Mouse (Mus musculus): ENCODE data around the gene Hist1h2bf.
"Not testable (repeated sequence)": the region's sequence is repeated elsewhere in the genome, so short reads cannot be mapped to it uniquely, and the experiment has no call there.

Gene Hist1h2bf

DNA sequence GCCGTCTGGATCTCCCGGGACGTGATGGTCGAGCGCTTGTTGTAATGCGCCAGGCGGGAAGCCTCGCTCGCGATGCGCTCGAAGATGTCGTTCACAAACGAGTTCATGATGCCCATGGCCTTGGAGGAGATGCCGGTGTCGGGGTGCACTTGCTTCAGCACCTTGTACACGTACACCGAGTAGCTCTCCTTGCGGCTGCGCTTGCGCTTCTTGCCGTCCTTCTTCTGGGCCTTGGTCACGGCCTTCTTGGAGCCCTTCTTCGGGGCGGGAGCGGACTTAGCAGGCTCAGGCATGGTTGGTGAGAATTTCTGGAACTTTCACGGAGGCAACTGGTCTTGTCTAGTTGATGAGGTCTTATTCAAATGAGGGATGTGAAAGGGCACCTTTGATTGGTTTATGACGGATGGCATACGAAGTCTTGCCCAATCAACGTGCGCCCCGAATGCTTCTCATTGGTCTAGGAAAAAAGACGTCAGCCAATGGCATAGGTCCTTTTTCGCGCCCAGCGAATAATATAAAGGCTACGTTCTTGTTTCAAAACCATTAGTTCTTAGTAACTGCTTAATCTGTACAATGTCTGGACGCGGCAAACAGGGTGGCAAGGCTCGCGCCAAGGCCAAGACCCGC is at the start of gene Hist1h2bf, which contains the start of gene Hist1h2ad:
Hist1h2bf (minus strand) TSS at position 299 of the 627 bp plus-strand sequence.
Hist1h2ad (plus strand) TSS at position 484 of the 627 bp plus-strand sequence.
- peak; percentile 44 to 81 for DNase-seq (ENCODE audit: low spot score in 2 of 2)

DNA sequence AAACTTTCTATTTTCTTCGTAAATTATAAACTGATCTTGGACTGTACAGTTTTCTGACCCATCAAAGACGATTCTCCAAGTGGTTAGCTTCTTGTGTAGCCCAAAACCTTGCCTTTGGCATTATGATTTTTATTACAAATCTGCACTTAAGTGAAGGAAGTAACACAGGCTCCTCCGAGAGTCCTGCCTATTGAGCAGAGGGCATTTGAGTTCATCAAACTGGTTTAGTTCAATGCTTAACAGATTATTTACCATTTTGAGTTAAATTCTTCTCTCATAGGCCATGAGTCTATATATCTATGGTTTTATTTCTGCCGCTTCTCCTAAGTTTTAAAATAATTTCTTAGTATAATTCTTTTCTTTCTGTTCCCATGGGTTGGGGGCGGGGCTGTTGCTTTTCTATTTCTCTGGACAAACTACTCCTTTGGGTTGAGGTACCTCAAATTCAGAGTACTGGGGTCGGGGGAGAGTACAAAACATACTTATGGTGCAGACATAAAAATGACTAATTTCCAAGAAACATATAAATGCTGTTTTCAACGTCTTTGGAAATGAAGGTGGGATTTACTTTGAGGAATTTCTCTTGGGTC is 49.0 kb upstream of the Hist1h2bf start:
- no peak for DNase-seq (ENCODE audit: low spot score in 2 of 2)

DNA sequence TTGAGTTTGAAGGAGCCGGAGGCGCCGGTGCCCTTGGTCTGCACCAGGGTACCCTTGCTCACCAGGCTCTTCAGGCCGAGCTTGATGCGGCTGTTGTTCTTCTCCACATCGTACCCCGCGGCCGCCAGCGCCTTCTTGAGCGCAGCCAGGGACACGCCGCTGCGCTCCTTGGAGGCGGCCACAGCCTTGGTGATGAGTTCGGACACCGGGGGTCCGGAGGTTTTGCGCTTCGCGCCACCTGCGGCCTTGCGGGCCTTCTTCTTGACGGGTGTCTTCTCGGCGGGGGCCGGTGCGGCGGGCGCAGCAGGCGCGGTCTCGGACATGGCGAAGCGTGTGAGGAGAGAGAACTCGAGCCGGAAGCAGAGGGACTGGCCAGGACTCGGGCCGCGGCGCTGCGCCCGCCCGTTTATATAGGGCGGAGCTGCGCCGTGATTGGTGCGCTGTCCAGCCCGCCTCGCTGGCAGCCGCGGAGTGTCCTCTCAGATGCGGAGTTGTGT is 48.2 kb upstream of the Hist1h2bf start, which contains the start of gene Hist1h1e:
Hist1h1e (minus strand) TSS at position 384 of the 497 bp plus-strand sequence.
- peak; percentile 84 to 92 for DNase-seq (ENCODE audit: low spot score in 2 of 2)

DNA sequence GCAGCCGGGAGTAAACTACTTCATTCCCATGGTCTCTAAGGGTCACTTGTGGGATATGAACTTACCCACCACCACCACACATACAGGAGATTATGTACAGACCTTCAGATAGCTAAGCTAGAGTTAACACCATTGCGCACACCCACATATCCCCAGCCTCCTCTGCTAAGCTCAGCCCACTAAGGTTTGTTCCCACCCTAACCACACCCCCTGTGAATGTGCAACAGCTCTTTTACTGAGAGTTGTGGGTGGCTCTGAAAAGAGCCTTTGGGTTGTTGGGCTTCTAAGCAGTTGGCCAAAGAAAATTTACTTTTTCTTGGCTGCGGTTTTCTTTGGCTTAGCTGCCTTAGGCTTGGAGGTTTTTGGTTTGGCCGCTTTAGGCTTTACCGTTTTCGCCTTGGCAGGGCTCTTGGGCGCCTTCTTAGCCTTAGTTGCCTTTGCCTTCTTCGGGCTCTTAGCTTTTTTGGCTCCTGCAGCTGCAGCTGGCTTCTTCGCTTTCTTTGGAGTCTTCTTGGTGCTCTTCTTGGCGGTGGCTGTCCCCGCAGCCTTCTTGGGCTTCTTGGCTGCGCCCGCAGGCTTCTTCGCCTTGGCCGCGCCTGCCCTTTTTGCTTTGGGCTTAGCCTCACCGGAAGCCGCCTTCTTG is 47.7 kb upstream of the Hist1h2bf start:
- peak in 1 of 2 experiments; percentile 73 for DNase-seq (ENCODE audit: low spot score in 2 of 2)

DNA sequence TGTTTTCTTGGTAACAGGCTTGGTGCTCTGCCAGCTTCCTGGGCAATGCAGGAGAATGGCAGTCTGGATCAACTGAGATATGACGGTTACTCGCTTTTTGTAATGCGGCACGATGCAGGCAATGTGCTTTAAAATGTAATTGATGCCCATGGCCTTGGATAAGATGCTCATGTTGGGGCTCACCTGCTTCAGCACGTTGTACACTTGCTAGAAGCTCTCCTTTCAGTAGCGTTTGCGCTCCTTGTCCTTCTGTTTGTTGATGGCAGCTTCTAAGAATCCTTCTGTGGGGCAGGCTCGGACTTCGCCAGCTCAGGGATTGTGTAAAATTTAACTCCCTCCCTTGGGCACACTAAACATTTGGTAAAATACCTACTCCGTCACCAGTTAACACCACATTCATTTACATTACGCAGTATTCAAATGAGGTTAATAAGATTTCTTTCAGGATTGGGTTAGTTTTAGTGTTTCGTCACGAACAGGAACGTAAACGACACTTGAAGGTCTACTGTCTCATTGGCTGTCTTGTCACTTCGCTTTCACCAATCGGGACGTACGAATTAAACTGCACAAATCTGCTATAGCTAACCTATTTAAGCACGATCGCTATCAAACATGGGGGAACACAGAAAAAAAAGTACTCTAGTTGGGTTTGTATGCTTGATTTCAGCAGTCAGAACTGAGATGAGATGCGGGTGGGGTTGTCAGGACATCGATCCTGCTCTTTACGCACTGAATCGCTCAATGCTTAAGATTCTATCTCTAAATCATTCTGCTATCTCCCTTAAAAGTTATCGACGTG is 46.9 kb upstream of the Hist1h2bf start, which contains the start of gene Hist1h2be:
Hist1h2be (minus strand) TSS at position 392 of the 799 bp plus-strand sequence.
- peak; percentile 43 to 57 for DNase-seq (ENCODE audit: low spot score in 2 of 2)

- no peak for DNase-seq (ENCODE audit: low spot score in 2 of 2)
Measured at GRCm38 (mm10) chr13:23620056-23620732, 46.2 kb upstream of the Hist1h2bf start.

DNA sequence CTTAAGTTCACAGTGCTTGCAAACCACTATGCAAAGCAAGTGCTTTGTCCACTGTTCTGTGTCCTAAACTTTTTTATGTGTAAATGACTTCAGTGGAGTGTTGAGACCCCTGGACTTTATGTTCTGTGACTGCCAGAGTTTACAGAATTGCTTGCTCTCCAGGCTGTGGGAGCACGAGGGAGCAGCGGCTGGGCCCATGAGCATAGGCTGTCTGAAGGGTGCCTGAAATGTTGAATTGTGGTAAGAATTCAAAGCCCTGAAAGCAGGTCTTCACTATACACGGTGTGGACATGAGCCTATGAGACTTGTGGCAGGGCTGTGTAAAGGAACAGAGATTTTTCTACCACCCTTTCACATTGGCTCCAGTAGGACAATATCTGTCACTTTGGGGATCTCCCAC is 37.6 kb upstream of the Hist1h2bf start:
- no peak for DNase-seq (ENCODE audit: low spot score in 2 of 2)

GRCm38 (mm10) chr13:23610393-23610792 is 36.4 kb upstream of the Hist1h2bf start:
- DNase-seq (ENCODE audit: low spot score in 2 of 2), result no peak

GRCm38 (mm10) chr13:23609844-23610243 is 35.8 kb upstream of the Hist1h2bf start:
- DNase-seq (ENCODE audit: low spot score in 2 of 2), result no peak

GRCm38 (mm10) chr13:23609209-23609608 is 35.2 kb upstream of the Hist1h2bf start:
- DNase-seq (ENCODE audit: low spot score in 2 of 2), result no peak

- no peak for DNase-seq (ENCODE audit: low spot score in 2 of 2)
Measured at GRCm38 (mm10) chr13:23605052-23605451, 31.1 kb upstream of the Hist1h2bf start.

DNA sequence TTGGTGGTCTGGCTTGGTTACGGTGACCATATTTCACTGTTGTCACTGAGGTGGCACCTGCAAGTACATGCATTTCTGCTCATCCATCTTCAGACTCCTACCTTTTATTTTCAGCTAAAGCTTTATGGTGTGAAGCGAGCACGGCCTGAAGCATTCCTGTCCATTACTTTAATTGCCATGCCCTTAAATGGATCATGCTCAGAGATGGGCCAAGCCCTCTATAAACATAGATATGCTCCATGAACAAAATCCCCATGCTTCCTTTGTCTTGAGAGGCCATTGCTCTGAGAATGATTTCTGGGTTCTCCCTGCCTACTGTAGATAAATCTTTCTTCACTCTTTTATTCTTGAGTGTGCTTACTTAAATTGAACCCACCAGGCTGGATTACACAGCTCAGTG is 30.5 kb upstream of the Hist1h2bf start:
- DNase-seq (ENCODE audit: low spot score in 2 of 2), result no peak

- no peak for DNase-seq (ENCODE audit: low spot score in 2 of 2)
Measured at GRCm38 (mm10) chr13:23603182-23603699, 29.2 kb upstream of the Hist1h2bf start.

- DNase-seq (ENCODE audit: low spot score in 2 of 2), result peak; percentile 44 to 76
Measured at GRCm38 (mm10) chr13:23597957-23598356, 24.0 kb upstream of the Hist1h2bf start.

- no peak for DNase-seq (ENCODE audit: low spot score in 2 of 2)
Measured at GRCm38 (mm10) chr13:23595622-23596372, 21.8 kb upstream of the Hist1h2bf start.

GRCm38 (mm10) chr13:23595185-23595584 is 21.2 kb upstream of the Hist1h2bf start:
- no peak for DNase-seq (ENCODE audit: low spot score in 2 of 2)

- no peak for DNase-seq (ENCODE audit: low spot score in 2 of 2)
Measured at GRCm38 (mm10) chr13:23593051-23593770, 19.2 kb upstream of the Hist1h2bf start.

GRCm38 (mm10) chr13:23592614-23593013 is 18.6 kb upstream of the Hist1h2bf start:
- no peak for DNase-seq (ENCODE audit: low spot score in 2 of 2)

GRCm38 (mm10) chr13:23591886-23592285 is 17.9 kb upstream of the Hist1h2bf start:
- not testable (repeated sequence) for DNase-seq (ENCODE audit: low spot score in 2 of 2)

All from urinary bladder, adult 18-20 months (tissue).